Mouse (Mus musculus) right cerebral cortex, postnatal 14 days (tissue): ENCODE measurements around the gene Lrrc49.

Experiments
- DNase-seq: peaks from one replicate; pipeline ENCODE4 v3.0.0; 2022

Lrrc49 gene

DNA sequence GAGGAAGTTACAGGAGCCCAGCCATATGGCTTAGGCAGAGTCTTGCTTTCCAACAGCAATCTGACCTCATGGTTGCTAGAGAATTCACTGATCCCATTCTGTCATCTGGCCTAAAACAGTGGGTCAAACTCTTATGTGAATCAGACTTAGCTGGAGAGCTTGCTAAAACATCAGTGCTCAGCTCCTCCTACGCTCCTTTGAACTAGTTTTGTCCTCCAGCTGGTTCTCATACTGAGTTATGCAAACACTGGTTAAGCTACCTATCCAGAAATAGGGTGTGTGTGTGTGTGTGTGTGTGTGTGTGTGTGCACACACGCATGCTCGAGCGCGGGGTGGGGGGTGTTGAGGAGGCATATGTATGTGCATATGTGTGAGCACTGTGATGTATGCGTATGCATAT, 15.4 kb downstream of the Lrrc49 start:
- DNase-seq, result no peak

- no peak for DNase-seq
Measured at GRCm38 (mm10) chr9:60668886-60669285, 19.1 kb downstream of the Lrrc49 start.

- no peak for DNase-seq
Measured at GRCm38 (mm10) chr9:60665535-60665934, 22.4 kb downstream of the Lrrc49 start.

DNA sequence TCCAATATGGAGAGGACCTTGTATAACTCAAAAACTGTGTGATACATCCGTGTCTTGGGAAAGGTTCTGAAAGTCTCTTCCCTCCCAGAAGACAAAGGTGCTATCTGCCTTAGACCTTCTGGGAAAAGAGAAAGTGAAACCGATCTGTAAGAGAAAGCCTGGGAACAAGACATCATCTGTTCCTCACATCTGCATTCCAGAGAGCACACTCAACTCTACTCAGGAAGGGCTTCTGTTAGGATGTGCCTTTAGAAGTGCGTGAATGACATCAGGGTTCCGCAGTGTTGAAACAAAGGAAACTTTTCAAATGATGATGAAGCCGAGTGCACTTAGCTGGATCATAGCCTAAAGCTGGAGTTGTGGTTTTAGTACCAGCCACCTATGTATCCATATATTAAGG, 23.1 kb downstream of the Lrrc49 start:
- no peak for DNase-seq

GRCm38 (mm10) chr9:60664385-60664784, 23.6 kb downstream of the Lrrc49 start:
- no peak for DNase-seq

- DNase-seq, result no peak
Measured at GRCm38 (mm10) chr9:60662936-60663335, 25.0 kb downstream of the Lrrc49 start.

GRCm38 (mm10) chr9:60653582-60653981, 34.4 kb downstream of the Lrrc49 start:
- DNase-seq, result no peak

GRCm38 (mm10) chr9:60653137-60653536, 34.8 kb downstream of the Lrrc49 start:
- no peak for DNase-seq

DNA sequence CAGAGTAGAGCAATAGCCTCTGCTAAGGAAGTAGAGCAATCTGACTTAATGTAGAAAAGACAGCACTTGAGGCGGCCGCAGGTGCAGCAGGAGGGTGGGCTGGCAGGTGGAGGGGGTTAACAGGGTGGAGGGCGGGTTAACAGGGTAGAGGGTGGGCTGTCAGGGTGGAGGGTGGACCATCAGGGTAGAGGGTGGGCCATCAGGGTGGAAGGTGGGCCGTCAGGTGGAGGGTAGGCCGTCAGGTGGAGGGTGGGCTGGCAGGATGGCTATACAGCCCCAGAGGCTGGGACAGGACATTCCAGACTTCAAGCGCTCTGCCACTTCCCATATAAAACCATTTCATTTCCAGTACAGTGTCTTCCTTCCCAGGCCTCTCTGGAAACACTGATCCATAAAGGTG, 37.7 kb downstream of the Lrrc49 start:
- no peak for DNase-seq

GRCm38 (mm10) chr9:60648981-60649975, 38.7 kb downstream of the Lrrc49 start:
- peak; percentile 66 for DNase-seq

- no peak for DNase-seq
Measured at GRCm38 (mm10) chr9:60633601-60634000, 54.4 kb downstream of the Lrrc49 start.

DNA sequence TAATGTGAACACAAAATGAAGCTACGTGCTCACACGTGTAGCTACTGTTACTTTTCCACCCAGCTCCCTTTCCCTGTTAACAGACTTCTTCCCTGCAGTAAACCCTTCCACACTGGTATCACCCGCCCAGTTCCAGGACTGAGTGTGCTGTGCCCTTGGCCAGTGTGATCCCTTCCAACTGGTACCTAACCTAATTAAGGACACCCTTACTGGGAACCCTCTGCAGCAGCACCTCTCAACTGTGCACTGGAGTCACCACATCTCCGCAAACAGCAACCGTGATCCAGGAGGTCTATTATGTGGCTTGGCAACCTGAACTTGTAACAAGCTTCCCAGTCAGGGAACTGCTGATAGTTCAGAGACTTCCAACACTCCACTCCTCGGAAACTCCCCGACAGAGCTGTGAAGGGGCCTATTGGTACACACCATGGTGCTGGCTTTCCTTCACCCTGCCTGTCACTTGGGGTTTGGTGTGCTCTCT, 61.6 kb downstream of the Lrrc49 start:
- DNase-seq, result no peak

- peak; percentile 20 for DNase-seq
Measured at GRCm38 (mm10) chr9:60625895-60626294, 62.1 kb downstream of the Lrrc49 start.

- no peak for DNase-seq
Measured at GRCm38 (mm10) chr9:60616946-60617345, 71.0 kb downstream of the Lrrc49 start.

- no peak for DNase-seq
Measured at GRCm38 (mm10) chr9:60616359-60616758, 71.6 kb downstream of the Lrrc49 start.

- DNase-seq, result no peak
Measured at GRCm38 (mm10) chr9:60612260-60612659, 75.7 kb downstream of the Lrrc49 start.

DNA sequence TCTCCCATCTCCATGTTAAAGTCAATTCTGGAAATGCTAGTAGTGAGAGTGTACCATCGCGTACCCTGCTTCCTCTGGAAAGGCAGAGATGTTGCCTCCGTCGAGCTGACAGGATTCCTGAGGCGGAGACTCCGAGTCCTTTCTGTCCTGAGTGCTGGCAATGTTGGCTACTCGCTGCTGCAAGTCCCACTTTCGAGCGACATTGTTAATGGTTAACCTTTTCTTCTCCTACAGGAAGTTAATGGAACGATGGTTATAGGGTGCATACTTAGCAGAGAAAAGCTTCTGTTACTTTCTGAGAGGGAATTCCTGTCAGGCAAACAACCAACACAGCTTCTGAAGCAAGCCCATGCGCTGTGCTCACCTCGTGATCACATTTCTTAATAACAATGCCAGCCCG, 77.8 kb downstream of the Lrrc49 start:
- no peak for DNase-seq

DNA sequence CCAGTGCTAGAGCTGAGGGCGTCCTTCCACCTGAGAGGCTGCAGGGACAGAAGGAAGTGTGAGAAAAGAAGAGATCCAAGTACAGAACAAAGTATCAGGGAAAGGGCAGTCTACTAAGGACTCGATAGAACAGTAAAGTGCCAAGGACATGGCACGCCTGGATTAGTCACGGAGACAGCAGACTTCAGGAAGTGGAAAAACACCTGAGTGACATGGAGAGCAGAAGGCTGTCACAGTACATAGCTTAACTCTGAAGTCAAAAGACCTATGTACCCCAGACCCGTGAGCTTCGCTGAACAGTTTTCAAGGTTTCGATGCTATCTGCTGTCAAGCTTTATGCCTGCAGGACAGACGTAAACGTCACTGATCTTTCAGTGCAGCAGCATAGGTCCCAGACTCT, 79.1 kb downstream of the Lrrc49 start:
- DNase-seq, result no peak

- DNase-seq, result no peak
Measured at GRCm38 (mm10) chr9:60608086-60608485, 79.9 kb downstream of the Lrrc49 start.

GRCm38 (mm10) chr9:60604971-60605370, 83.0 kb downstream of the Lrrc49 start:
- DNase-seq, result no peak

DNA sequence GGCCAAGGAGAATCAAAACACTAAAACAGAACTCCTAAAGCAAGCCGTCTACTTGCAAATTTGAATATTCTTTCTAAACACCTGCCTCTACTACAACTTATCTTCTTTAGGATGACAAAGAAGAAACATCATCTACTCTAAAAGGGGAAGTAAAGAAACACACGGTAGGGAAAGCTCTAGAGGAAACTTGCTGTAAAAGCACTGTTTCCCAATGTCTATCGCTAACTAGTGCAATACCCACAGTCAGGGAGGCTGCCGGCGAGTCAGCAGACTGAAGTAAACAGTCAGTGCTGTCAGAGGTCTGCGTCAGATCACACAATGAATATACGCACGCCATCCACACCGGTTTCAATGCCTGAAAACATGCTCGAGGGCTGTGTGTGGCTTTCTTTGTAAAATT, 86.0 kb downstream of the Lrrc49 start:
- DNase-seq, result no peak

DNA sequence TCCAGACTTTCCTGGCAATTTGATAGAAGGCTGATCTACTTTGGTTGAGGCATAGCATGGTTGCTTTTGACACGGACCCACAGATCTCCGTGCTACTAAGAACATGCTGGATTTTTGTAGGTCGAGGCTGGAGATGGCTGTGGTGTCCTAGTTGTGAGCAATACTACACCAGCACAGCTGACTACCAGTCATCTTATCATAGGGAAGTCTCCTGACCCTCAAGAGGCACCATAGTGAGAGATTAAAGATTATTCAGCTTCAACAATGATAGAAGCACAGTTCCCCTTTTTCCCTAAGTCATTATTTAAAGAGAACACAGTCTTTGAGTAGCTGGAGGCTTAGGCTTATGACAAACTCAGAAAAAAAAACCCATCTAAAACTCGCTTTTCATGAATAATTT, 87.7 kb downstream of the Lrrc49 start:
- no peak for DNase-seq

GRCm38 (mm10) chr9:60599489-60599888, 88.5 kb downstream of the Lrrc49 start:
- DNase-seq, result peak; percentile 43

DNA sequence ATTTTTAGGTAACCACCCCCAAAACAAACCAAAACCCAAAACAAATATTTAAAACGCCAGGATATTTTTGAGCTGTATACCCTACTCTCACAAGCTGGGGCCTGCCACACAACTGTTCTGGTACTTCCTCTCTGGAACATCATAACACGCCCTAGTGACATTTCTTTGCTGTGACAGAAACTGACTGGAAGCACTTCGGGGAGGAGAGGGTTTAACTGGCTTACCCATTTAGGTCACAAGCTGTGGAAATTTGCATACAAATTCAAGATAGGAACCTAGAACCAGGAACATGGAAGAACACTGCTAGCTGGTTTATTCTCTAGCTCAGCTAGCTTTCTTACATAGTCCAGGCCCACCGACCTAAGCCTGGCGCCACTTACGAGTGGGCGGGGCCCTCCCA, 92.6 kb downstream of the Lrrc49 start:
- DNase-seq, result no peak

- DNase-seq, result no peak
Measured at GRCm38 (mm10) chr9:60592974-60593373, 95.0 kb downstream of the Lrrc49 start.
